Mouse (Mus musculus) brain, adult 2 months (tissue): ENCODE results near the gene AI597479.

Experiments used
- DNase-seq: peaks from one replicate; pipeline ENCODE4 v3.0.0; 2011; ENCODE audit warnings: low read depth, low spot score

The AI597479 gene

DNA sequence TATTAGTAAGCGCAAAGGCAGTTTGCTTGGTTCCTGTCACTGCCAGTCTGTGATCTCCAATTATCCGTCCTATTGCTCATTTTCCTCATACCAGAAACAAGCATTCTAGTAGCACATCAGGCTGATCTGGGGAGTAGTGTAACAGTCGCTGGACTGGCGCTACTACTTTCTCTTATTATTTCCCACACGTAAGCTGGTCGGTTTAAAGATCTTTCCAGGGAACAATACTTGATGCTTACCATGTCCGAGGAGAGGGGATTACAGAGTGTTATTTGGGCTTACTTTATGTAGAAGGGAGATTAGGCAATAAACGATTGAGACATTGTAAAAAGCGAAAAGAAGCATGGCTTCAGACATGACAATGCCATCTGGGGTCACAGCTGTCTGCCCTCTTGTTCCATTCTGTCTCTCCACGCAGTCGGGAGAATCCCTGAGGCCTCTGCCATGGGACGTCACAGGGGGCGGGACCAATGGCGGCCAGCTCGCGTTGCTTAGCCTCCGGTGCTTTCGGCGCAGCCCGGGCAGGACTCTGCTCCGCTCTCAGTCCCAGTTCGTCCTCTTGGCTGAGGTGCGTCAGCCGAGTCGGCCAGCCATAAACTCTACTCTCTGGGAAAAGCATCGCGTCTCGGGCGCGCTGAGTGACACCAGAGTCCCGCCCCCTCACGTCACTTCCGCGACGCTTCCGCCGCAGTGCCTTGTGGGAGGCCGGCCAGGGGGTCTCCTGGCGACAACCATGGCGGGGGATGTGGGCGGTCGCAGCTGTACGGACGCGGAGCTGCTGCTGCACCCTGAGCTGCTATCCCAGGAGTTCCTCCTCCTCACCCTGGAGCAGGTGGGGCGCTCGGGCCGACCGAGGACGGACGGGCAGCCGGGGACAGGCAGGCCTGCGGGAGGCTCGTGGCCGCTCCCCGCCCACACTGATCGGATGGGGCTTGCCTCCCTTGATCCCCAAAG lies at the start of gene AI597479, which contains the start of gene Tgfbrap1:
Gene AI597479, plus strand, starts transcription at position 680 of the 954 bp plus-strand sequence.
Gene Tgfbrap1, minus strand, starts transcription at position 607 of the 954 bp plus-strand sequence.
- DNase-seq: peak; percentile 95

DNA sequence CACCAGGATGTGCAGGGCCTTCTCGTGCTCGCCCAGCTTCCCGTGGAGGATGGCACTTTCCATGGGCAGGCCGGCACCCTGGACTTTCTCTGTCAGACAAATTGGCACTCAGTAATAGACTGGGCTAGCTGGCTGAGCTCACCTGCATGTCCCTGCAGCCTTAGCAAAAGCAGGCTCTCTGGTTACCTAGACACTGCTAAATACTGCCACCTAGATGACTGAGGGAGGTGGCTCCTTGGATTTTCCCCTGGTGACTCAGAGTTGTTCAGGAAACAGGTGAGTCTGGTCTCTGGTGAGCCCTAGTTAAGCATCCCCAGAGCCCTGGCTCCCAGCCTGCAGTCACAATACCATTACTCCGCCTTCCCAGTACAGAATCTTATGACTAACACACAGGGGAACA lies 46.6 kb upstream of the AI597479 start:
- DNase-seq: peak; percentile 59

- DNase-seq: peak; percentile 87
Measured at GRCm38 (mm10) chr1:43065615-43066310, 32.7 kb upstream of the AI597479 start.

DNA sequence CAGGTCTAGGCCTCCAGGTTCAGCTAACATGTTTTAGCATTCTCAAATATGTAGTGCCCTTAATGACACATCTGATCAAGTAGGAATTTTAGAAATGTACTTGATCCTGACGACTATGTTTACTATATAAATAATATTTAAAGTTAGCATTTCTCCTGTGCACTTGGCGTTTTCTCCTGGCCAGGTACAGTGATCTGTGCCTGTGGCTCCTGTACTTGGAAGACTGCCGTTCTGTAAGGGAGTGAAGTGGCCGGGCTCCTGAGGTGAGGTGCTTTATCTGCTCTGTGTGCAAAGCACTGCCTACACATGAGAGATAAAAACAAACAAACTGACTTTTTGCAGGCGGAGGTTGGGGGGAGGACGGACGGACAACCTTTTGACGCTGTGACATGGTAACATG lies 31.9 kb upstream of the AI597479 start:
- no peak for DNase-seq

DNA sequence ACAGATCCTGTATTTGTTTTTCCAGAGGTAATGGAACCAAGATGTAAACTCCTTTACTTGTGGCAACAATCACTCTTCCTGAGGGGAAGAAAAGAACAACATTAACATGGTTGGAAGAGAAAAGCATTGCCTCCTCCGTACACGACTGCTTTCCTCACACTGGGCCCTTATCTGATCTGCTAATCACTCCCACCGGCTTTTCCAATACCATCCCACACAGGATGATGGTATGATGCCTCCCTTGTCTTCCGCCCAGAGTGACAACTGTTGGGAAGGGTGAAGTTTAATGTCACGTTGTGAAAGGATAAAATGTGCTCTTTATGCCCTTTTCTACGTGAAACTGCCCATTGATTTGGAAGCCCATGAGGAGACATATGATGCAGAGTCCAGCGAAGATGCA lies 31.0 kb upstream of the AI597479 start:
- DNase-seq: no peak

GRCm38 (mm10) chr1:43070726-43071125 lies 27.8 kb upstream of the AI597479 start:
- DNase-seq: no peak

DNA sequence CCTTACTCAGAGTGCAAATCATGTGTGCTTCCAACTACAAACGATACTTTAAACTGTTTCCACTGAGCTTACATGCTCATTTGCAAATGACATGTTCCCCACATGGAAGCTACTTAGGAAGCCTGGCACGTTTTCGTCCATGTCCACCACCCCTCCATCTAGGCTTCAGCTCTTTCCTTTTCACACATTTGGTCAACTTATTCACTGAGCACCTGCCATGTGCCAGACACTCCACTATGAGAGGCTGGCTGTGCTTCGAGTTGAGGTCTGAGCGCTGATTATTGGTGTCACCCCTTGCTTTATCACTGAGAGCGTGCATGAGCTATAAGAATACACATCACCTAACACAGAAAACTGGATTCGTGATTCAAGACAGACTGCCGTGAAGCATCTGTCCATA lies 26.5 kb upstream of the AI597479 start:
- no peak for DNase-seq

DNA sequence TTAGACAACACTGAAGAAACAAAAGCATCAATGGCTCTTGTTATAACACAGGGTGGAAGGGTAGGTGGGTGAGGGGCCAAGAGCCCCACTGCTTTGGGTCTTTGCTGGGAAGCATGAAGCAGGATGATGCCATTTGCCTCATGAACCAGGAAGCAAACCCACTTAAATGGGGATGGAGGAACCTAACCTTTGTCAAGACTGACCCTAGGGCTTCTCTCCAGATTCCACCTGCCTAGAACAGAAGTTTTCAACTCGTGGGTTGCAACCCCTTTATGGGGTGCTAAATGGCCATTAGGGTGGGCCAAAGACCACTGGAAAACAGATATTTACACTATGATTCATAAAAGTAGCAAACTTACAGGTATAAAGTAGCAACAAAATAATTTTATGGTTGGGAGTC lies 25.9 kb upstream of the AI597479 start:
- no peak for DNase-seq

DNA sequence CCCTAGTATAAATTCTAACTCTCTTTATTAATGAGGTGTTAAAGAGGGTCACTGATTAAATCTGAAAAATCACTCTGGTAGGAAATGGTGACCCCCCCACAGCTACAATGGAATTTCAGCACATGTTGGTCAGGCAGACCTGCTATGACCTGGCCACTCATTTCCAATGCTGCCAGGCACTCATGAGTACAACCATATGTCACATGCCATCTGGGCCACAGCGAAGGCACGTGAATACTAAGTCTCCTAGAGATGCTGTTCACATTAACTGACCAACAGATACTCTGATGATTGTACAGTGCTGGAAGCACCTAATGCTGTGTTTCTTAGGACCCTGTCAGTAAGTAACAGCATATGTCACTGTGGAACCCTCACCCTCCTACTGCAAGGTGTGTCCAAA lies 23.7 kb upstream of the AI597479 start:
- peak; percentile 90 for DNase-seq

DNA sequence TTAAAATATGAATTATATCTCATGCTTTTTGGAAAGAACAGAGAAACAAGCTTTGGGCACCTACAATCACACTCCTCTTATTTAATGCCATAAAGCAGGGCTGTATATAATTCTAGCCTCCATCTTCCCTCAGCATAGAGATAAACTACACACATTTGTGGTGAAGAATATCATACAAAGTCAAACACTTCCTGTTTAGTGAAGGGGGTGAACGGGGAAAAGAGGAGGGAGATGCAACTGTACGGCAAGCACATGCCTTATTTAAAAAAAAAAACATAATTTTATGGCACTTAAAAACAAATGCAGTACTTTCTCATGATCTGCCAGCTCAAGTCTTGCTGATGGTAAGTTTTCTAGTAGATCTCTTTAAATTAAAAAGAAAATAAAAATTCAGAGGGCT lies 20.4 kb upstream of the AI597479 start:
- no peak for DNase-seq

DNA sequence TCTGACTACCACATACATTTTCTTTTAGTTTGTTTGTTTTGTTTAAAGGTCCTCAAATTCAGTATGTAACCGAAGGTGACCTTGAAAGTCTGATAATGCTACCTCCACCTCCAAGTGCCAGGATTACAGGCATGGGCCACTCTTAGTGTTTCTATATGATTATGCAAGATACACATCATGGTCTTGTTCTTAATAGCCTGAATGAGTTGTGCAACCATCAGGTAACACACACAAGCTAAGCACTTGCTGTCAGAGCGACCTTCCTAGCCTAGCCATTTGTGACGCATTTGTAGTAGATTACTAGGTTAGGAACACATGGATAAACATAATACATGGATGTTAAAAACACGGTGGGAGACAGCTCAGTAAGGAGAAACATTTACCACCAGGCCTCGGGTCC lies 15.6 kb upstream of the AI597479 start:
- DNase-seq: no peak

- DNase-seq: peak; percentile 29
Measured at GRCm38 (mm10) chr1:43090418-43090817, 8.1 kb upstream of the AI597479 start.

- peak; percentile 16 for DNase-seq
Measured at GRCm38 (mm10) chr1:43091306-43092055, 7.0 kb upstream of the AI597479 start.

GRCm38 (mm10) chr1:43092056-43093015 lies 6.2 kb upstream of the AI597479 start:
- peak; percentile 81 for DNase-seq

DNA sequence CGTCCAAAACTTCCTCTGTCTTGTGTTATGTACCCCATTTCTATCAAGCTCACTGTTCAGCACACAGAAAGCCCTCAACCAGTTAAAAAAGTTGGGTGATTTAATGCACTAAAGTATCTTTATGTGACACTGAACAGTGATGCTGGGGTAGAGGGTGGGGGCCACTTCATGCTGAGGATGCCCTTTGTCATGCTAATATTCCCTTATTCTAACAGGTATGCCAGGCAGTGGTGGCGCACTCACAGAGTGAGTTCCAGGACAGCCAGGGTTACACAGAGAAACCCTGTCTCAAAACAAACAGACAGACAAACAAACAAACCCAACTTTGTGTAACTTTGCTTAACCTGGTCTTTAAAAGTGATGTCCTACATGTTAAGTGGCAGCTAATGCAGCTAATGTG lies 4.3 kb upstream of the AI597479 start:
- DNase-seq: no peak

DNA sequence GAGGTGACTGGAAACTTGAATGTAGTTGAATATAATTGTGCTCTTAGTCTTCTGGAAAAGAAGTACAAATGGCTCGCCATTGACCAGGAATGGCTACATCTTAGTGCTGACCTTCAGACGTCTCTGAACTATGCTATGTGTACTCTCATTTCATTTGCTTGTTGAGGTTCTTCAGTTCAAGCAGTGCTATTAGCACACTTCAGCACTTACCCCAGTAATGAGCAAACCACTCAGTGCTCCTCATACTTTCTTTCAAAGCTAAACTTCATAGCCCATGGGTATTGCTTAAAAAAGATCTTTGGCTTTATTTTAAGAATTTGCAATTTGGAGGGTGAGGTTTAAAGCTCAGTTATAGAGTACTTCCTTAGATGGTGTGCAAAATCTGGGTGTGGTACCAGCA lies 10.2 kb downstream of the AI597479 start:
- no peak for DNase-seq

DNA sequence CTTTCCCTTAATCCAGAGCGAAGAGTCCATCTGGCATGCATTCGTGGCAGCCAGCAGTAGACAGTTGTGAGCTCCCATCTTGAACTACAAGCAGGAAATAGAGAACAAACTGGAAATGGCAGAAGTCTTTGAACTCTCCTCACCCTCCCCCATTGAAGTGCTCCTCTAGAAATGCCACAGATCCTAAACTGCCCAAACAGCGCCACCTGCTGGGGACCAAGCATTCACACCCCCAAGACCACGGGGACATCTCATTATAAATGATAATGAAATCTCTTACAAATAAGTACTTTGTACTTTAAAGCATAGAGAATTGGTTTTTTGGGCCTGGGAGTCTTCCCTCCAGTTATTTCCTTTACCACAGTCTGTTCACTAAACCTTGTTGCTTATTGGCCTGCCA lies 12.0 kb downstream of the AI597479 start:
- DNase-seq: peak; percentile 75

DNA sequence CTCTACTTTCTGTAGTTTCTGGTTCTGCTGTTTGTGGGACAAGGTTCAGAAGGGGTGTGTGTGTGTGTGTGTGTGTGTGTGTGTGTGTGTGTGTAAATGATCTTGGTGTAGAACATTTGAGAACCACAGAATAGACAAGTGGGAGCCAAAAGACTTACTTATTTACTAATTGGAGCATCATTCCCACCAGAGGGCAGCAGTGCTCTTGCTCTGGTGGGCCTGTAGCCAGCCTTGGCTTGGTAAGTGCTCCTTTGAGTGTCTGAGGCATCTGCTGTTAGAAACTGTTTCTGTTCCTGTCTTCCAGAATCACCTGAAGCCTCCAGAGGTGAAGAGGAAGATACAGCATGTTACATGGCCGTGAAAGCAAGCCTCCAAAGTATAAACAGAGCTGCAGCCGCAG lies 14.4 kb downstream of the AI597479 start:
- DNase-seq: peak; percentile 89

DNA sequence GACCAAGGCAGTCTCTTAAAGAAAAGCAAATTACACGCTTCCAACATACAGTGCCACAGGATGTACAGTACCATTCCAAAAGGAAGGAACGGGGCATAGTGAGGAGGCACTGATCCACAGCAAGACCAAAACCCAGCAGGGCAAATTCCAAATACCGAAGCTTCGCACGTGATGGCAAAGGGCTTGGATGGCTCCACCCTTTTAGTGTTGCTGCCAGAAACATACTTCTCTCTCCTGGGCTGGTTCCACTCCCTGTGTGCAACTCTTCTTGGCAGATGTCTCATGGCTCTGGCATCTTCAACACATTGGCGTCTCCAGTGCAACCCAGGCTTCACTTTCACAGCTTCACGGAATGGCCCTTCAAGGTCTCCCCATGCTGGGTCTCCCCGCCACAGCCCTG lies 18.9 kb downstream of the AI597479 start:
- DNase-seq: no peak

DNA sequence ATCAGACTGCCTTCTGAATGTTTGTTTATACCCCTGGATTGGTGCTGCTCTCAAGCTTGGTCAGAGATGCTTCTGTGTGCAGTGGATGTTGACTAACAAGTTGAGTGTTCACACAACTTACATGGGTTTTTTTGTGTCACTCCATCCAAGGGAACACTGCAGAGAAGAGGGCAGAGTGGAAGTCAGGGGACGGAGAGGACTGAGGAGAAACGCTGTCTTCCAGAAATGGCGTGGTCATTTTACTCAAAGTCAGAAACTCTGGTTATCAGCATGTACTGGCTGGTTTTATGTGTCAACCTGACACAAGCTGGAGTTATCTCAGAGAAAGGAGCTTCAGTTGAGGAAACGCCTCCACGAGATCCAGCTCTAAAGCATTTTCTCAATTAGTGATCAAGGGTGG lies 22.4 kb downstream of the AI597479 start:
- no peak for DNase-seq

DNA sequence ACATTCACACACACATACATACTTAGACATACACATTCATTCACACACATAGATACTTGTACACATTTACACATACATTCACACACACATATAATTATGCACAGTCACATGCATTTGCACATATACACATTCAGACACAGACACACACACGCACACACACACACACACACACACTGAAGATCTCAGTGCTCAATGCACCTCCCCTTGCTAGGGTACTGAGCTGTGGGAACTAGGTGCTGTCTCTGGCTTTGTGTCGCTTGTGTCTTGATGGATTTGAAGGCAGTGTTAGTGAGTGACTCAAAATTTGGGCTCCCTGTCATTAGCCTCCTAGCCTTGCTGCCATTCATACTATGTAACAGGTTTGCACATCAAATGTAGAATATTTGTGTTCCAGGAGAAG lies 24.1 kb downstream of the AI597479 start:
- no peak for DNase-seq
